Mouse (Mus musculus): ENCODE measurements around the gene Tmub2. TPM values are rescaled to one million over a fixed set of nuclear protein-coding genes. Genes with fewer than 3 reads are reported as not detected.

Gene Tmub2
- total and polyA plus RNA-seq, 3 experiments, result 27.0 to 32.9 (median 31.0) TPM

DNA sequence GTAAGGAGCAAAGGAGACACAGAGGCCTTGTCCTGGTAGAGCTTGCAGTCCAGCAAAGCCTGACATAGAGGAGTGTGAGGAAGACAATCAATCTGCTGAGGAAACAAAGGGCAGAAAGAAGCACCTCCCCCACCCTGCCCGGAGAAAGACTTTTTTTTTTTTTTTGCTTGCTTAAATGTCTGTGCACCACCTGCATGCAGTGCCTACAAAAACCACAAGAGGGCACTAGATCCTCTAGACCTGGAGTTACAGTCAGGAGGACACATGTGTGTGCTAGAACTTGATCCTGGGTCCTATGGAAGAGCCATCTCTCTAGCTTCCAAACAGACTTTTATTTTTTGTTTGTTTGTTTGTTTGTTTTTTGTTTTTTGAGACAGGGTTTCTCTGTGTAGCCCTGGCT is 15.1 kb downstream of the Tmub2 start:
- in situ Hi-C loops (cut with MboI; ENCODE audit: low pct_ligation_motif_present, low pct_unique_long_range_greater_than_20kb, low sequenced_read_pairs), result loop anchor here (5.0 kb wide), 1 partner anchor 132 kb away; the partner anchor contains the start of gene Grn
- TF ChIP-seq CHD1 (IDR thresholded peaks at IDR 0.05; ENCODE audit: low read depth, low read length) (no peak), SMC3 (IDR thresholded peaks at IDR 0.05; ENCODE audit: low read depth, low read length) (peak; percentile 66), ZNF384 (IDR thresholded peaks at IDR 0.05; ENCODE audit: low read depth, low read length) (peak; percentile 97), PAX5 (IDR thresholded peaks at IDR 0.05; ENCODE audit: low read length) (no peak), MAX (IDR thresholded peaks at IDR 0.05; ENCODE audit: low read length) (peak; percentile 48; the same call in 1 of the 2 replicates), MEF2A (IDR thresholded peaks at IDR 0.05; ENCODE audit: borderline replicate concordance, low read depth, low read length) (no peak), NELFE (IDR thresholded peaks at IDR 0.05; ENCODE audit: low read depth, low read length) (no peak), RAD21 (IDR thresholded peaks at IDR 0.05; ENCODE audit: low read depth, low read length) (peak; percentile 66), CTCF (conservative IDR thresholded peaks at IDR 0.05 in 1 of 2, IDR thresholded peaks at IDR 0.05 in 1 of 2; ENCODE audit: low read depth in 2 of 2, low read length in 2 of 2) (peak; percentile 76 to 78), UBTF (IDR thresholded peaks at IDR 0.05; ENCODE audit: low read depth, low read length) (no peak), GABPA (IDR thresholded peaks at IDR 0.05; ENCODE audit: insufficient replicate concordance, low read depth, low read length) (no peak), ZKSCAN1 (IDR thresholded peaks at IDR 0.05; ENCODE audit: borderline replicate concordance, low read depth, low read length) (no peak), IRF4 (IDR thresholded peaks at IDR 0.05; ENCODE audit: low read depth, low read length) (no peak), CHD2 (IDR thresholded peaks at IDR 0.05; ENCODE audit: low read length) (no peak), E2F4 (IDR thresholded peaks at IDR 0.05; ENCODE audit: insufficient replicate concordance, low read depth, low read length) (no peak), MYC (IDR thresholded peaks at IDR 0.05; ENCODE audit: low read depth, low read length) (0 out of 2 replicates have a peak, but pooled peaks have one; percentile 32)
- no peak overlapping the region for H3K4me2 ChIP-seq (ENCODE audit: insufficient read depth, low read depth, poor library complexity, severe bottlenecking)
- dilution Hi-C loops (cut with MboI; ENCODE audit: extremely low pct_ligation_motif_present, extremely low pct_unique_long_range_greater_than_20kb, low sequenced_read_pairs), result loop anchor here (25.0 kb wide), 1 partner anchor 112 kb away; the partner anchor contains the start of gene Slc25a39
- H3K9me3 ChIP-seq (replicated peaks; ENCODE audit: low read length), result peaks cover 2% of the 10 kb centered on the region
- no peaks in the 10 kb centered on the region for H3K27me3 ChIP-seq (replicated peaks)
- peaks cover 5 to 28% of the 10 kb centered on the region in 2 experiments; a peak in 3 of 4 replicates for H3K4me1 ChIP-seq (ENCODE audit: control insufficient read depth in 1 of 2, insufficient read depth in 2 of 2)
- H3K27ac ChIP-seq (ENCODE audit: insufficient read depth, low read depth), result no peak overlapping the region
- H3K9ac ChIP-seq (ENCODE audit: insufficient read depth, low read depth), result no peak overlapping the region
- DNase-seq (ENCODE audit: extremely low read depth), result peak; percentile 87
- H3K79me2 ChIP-seq (replicated peaks; ENCODE audit: control insufficient read depth, extremely low read depth, insufficient read depth, poor library complexity, severe bottlenecking), result peaks cover 9% of the 10 kb centered on the region
- no peak overlapping the region for H3K4me3 ChIP-seq (replicated peaks in 1 of 3; ENCODE audit: low read depth in 2 of 3, low read length in 2 of 3, poor library complexity in 1 of 3)
- H3K36me3 ChIP-seq (replicated peaks in 1 of 2; ENCODE audit: control insufficient read depth in 1 of 2, insufficient read depth in 1 of 2, low read length in 1 of 2), result peaks cover 0 to 9% of the 10 kb centered on the region in 2 experiments

DNA sequence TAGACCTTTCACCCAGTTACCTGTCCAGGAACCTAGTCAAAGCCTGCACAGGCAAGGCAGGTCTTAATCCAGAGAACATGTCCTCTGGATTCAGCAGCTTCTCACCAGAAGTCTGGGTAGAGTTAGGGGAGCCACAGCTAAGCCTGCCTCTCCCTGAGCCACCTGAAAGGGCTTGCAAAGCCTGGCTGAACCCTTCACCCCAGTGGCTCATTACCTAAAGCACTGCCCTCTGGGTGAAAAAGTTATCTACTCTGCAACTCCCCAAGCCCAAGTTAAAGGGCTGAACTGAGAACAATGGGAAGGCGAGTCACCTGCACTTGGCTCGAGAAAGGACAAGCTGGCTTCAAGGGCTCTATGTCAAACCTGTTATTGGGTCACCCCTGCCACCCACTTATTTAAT is 19.4 kb downstream of the Tmub2 start:
- Histone ChIP-seq H3K79me2 (replicated peaks; ENCODE audit: control insufficient read depth, extremely low read depth, insufficient read depth, poor library complexity, severe bottlenecking) (no peaks in the 10 kb centered on the region), H3K9ac (ENCODE audit: insufficient read depth, low read depth) (no peak overlapping the region), H3K36me3 (replicated peaks in 1 of 2; ENCODE audit: control insufficient read depth in 1 of 2, insufficient read depth in 1 of 2, low read length in 1 of 2) (peaks cover 30 to 46% of the 10 kb centered on the region in 2 experiments), H3K27me3 (replicated peaks) (no peaks in the 10 kb centered on the region), H3K4me3 (replicated peaks in 1 of 3; ENCODE audit: low read depth in 2 of 3, low read length in 2 of 3, poor library complexity in 1 of 3) (no peak overlapping the region), H3K27ac (ENCODE audit: insufficient read depth, low read depth) (no peak overlapping the region), H3K4me1 (ENCODE audit: control insufficient read depth in 1 of 2, insufficient read depth in 2 of 2) (peaks cover 0 to 14% of the 10 kb centered on the region in 2 experiments; a peak in 3 of 4 replicates), H3K4me2 (ENCODE audit: insufficient read depth, low read depth, poor library complexity, severe bottlenecking) (no peak overlapping the region), H3K9me3 (replicated peaks; ENCODE audit: low read length) (peaks cover 2% of the 10 kb centered on the region)
- no peak for TF ChIP-seq RAD21 (IDR thresholded peaks at IDR 0.05; ENCODE audit: low read depth, low read length)
- no peak for TF ChIP-seq MYC (IDR thresholded peaks at IDR 0.05; ENCODE audit: low read depth, low read length)
- no peak for TF ChIP-seq IRF4 (IDR thresholded peaks at IDR 0.05; ENCODE audit: low read depth, low read length)
- TF ChIP-seq CHD2 (IDR thresholded peaks at IDR 0.05; ENCODE audit: low read length), result peak; percentile 36; the same call in 1 of the 2 replicates
- dilution Hi-C loops (cut with MboI; ENCODE audit: extremely low pct_ligation_motif_present, extremely low pct_unique_long_range_greater_than_20kb, low sequenced_read_pairs), result loop anchor here (25.0 kb wide), 1 partner anchor 108 kb away; the partner anchor contains the start of gene Slc25a39
- no peak for DNase-seq (ENCODE audit: extremely low read depth)
- in situ Hi-C loops (cut with MboI; ENCODE audit: low pct_ligation_motif_present, low pct_unique_long_range_greater_than_20kb, low sequenced_read_pairs), result loop anchor here (5.0 kb wide), 1 partner anchor 128 kb away; the partner anchor contains the start of gene Grn

All from CH12.LX (cell line).